Mouse (Mus musculus) embryonic facial prominence, embryonic 10.5 days (tissue): ENCODE data around the gene Phlpp1. TPM values are rescaled to one million over a fixed set of nuclear protein-coding genes. Genes with fewer than 3 reads are reported as not detected.

ENCODE experiments used
- DNase-seq: peaks from one replicate; pipeline ENCODE4 v3.0.0-alpha.2; 2017; ENCODE audit warnings: low spot score
- H3K27ac ChIP-seq: fragments of 300-500 bp; sonication (generic); replicated peaks from 2 replicates; pipeline ENCODE4 v1.5.1; 2016; ENCODE audit warnings: mild to moderate bottlenecking
- H3K27me3 ChIP-seq: fragments of 300-500 bp; sonication (generic); replicated peaks from 2 replicates; pipeline ENCODE4 v1.6.1; 2016; ENCODE audit warnings: low read depth, mild to moderate bottlenecking; ENCODE audit not compliant: poor library complexity, severe bottlenecking
- H3K36me3 ChIP-seq: fragments of 300-500 bp; sonication (generic); replicated peaks from 2 replicates; pipeline ENCODE4 v1.6.1; 2016; ENCODE audit warnings: mild to moderate bottlenecking, moderate library complexity
- H3K4me1 ChIP-seq: fragments of 300-500 bp; sonication (generic); 2 replicates; pipeline ENCODE4 v1.6.1; 2016
- H3K4me3 ChIP-seq: fragments of 300-500 bp; sonication (generic); 2 replicates; pipeline ENCODE4 v1.5.1; 2016; ENCODE audit warnings: mild to moderate bottlenecking, moderate library complexity
- H3K9me3 ChIP-seq: fragments of 300-500 bp; sonication (generic); 2 replicates; pipeline ENCODE4 v1.6.1; 2016; ENCODE audit warnings: mild to moderate bottlenecking
- WGBS: fragments of 180-500 bp; shearing (Covaris S2); methylation state at CpG from one replicate; pipeline ENCODE4 v1.1.7; 2016; 5-methylcytosine and 5-hydroxymethylcytosine counted together
- polyA plus RNA-seq: library from polyadenylated mRNA; unstranded; fragments of >200 nt; fragmentation: Nextera tagmentation; extraction: Ambion mirVana; gene quantifications from 2 replicates; pipeline ENCODE4 v1.2.1, GENCODE M21; 2016

Phlpp1 gene
- polyA plus RNA-seq, 1 experiment from 2014 or later: 3.7 TPM

GRCm38 (mm10) chr1:106151846-106152245 is 19.7 kb upstream of the Phlpp1 start:
- Histone ChIP-seq H3K27me3 (no peaks in the 10 kb centered on the region), H3K27ac (no peak overlapping the region), H3K4me1 (peaks cover 3% of the 10 kb centered on the region; the same call in 1 of the 2 replicates), H3K9me3 (no peaks in the 10 kb centered on the region), H3K4me3 (no peak overlapping the region), H3K36me3 (no peaks in the 10 kb centered on the region)
- DNase-seq: no peak
- 83% methylated on average over 12 of the region's 12 CpGs for WGBS

GRCm38 (mm10) chr1:106152742-106153141 is 18.8 kb upstream of the Phlpp1 start:
- Histone ChIP-seq H3K36me3 (no peaks in the 10 kb centered on the region), H3K9me3 (no peaks in the 10 kb centered on the region), H3K27ac (no peak overlapping the region), H3K4me3 (no peak overlapping the region), H3K4me1 (peaks cover 3% of the 10 kb centered on the region; the same call in 1 of the 2 replicates), H3K27me3 (no peaks in the 10 kb centered on the region)
- DNase-seq: no peak

- Histone ChIP-seq H3K9me3 (no peaks in the 10 kb centered on the region), H3K36me3 (no peaks in the 10 kb centered on the region), H3K27ac (no peak overlapping the region), H3K27me3 (no peaks in the 10 kb centered on the region), H3K4me3 (no peak overlapping the region), H3K4me1 (peaks cover 3% of the 10 kb centered on the region; the same call in 1 of the 2 replicates)
- WGBS: 88% methylated on average over 7 of the region's 7 CpGs
- DNase-seq: no peak
Measured at GRCm38 (mm10) chr1:106154590-106154989, 17.0 kb upstream of the Phlpp1 start.

GRCm38 (mm10) chr1:106155087-106155567 is 16.4 kb upstream of the Phlpp1 start:
- peak; percentile 20 for DNase-seq

GRCm38 (mm10) chr1:106155702-106156101 is 15.8 kb upstream of the Phlpp1 start:
- 78% methylated on average over 6 of the region's 6 CpGs for WGBS
- no peaks in the 10 kb centered on the region for H3K9me3 ChIP-seq
- no peak overlapping the region for H3K27ac ChIP-seq
- no peaks in the 10 kb centered on the region for H3K27me3 ChIP-seq
- H3K4me1 ChIP-seq: peaks cover 3% of the 10 kb centered on the region; the same call in 1 of the 2 replicates
- no peak overlapping the region for H3K4me3 ChIP-seq
- DNase-seq: no peak
- no peaks in the 10 kb centered on the region for H3K36me3 ChIP-seq

More at GRCm38 (mm10) chr1:106155087-106155567, 16.4 kb upstream of the Phlpp1 start:
- 35% methylated on average over 10 of the region's 10 CpGs for WGBS
- no peak overlapping the region for H3K27ac ChIP-seq
- H3K36me3 ChIP-seq: no peaks in the 10 kb centered on the region
- H3K9me3 ChIP-seq: no peaks in the 10 kb centered on the region
- peaks cover 3% of the 10 kb centered on the region; the same call in 1 of the 2 replicates for H3K4me1 ChIP-seq
- no peak overlapping the region for H3K4me3 ChIP-seq
- H3K27me3 ChIP-seq: no peaks in the 10 kb centered on the region

- 75% methylated on average over 4 of the region's 4 CpGs for WGBS
Measured at GRCm38 (mm10) chr1:106157961-106158515, 13.5 kb upstream of the Phlpp1 start.

GRCm38 (mm10) chr1:106159667-106160066 is 11.9 kb upstream of the Phlpp1 start:
- Histone ChIP-seq H3K9me3 (no peaks in the 10 kb centered on the region), H3K4me3 (no peak overlapping the region), H3K27ac (no peak overlapping the region), H3K27me3 (no peaks in the 10 kb centered on the region), H3K36me3 (no peaks in the 10 kb centered on the region), H3K4me1 (peaks cover 3% of the 10 kb centered on the region; the same call in 1 of the 2 replicates)
- DNase-seq: no peak
- whole genome bisulfite sequencing: 94% methylated on average over 5 of the region's 5 CpGs

More at GRCm38 (mm10) chr1:106157961-106158515, 13.5 kb upstream of the Phlpp1 start:
- no peak overlapping the region for H3K4me3 ChIP-seq
- DNase-seq: no peak
- H3K27me3 ChIP-seq: no peaks in the 10 kb centered on the region
- peaks cover 3% of the 10 kb centered on the region; the same call in 1 of the 2 replicates for H3K4me1 ChIP-seq
- no peaks in the 10 kb centered on the region for H3K36me3 ChIP-seq
- no peaks in the 10 kb centered on the region for H3K9me3 ChIP-seq
- H3K27ac ChIP-seq: no peak overlapping the region

- no peaks in the 10 kb centered on the region for H3K9me3 ChIP-seq
- no peaks in the 10 kb centered on the region for H3K4me1 ChIP-seq
- no peaks in the 10 kb centered on the region for H3K27me3 ChIP-seq
- no peak for DNase-seq
- WGBS: 81% methylated on average over 4 of the region's 4 CpGs
- no peak overlapping the region for H3K4me3 ChIP-seq
- H3K27ac ChIP-seq: no peak overlapping the region
- H3K36me3 ChIP-seq: no peaks in the 10 kb centered on the region
Measured at GRCm38 (mm10) chr1:106160916-106161315, 10.6 kb upstream of the Phlpp1 start.

GRCm38 (mm10) chr1:106162581-106162980 is 9.0 kb upstream of the Phlpp1 start:
- Histone ChIP-seq H3K4me3 (no peak overlapping the region), H3K36me3 (no peaks in the 10 kb centered on the region), H3K27me3 (no peaks in the 10 kb centered on the region), H3K4me1 (no peaks in the 10 kb centered on the region), H3K9me3 (no peaks in the 10 kb centered on the region), H3K27ac (no peak overlapping the region)
- DNase-seq: no peak
- 80% methylated on average over 7 of the region's 7 CpGs for WGBS

- Histone ChIP-seq H3K27me3 (no peaks in the 10 kb centered on the region), H3K4me1 (no peaks in the 10 kb centered on the region), H3K36me3 (no peaks in the 10 kb centered on the region), H3K27ac (no peak overlapping the region), H3K9me3 (no peaks in the 10 kb centered on the region), H3K4me3 (no peak overlapping the region)
- 90% methylated on average over 8 of the region's 8 CpGs for WGBS
- DNase-seq: no peak
Measured at GRCm38 (mm10) chr1:106163401-106163800, 8.2 kb upstream of the Phlpp1 start.

GRCm38 (mm10) chr1:106164111-106164510 is 7.4 kb upstream of the Phlpp1 start:
- no peaks in the 10 kb centered on the region for H3K9me3 ChIP-seq
- DNase-seq: no peak
- WGBS: 84% methylated on average over 3 of the region's 3 CpGs
- no peaks in the 10 kb centered on the region for H3K36me3 ChIP-seq
- H3K4me3 ChIP-seq: no peak overlapping the region
- no peaks in the 10 kb centered on the region for H3K4me1 ChIP-seq
- H3K27ac ChIP-seq: no peak overlapping the region
- H3K27me3 ChIP-seq: no peaks in the 10 kb centered on the region

- peaks cover 14% of the 10 kb centered on the region; the same call in 1 of the 2 replicates for H3K4me1 ChIP-seq
- H3K27me3 ChIP-seq: no peaks in the 10 kb centered on the region
- no peaks in the 10 kb centered on the region for H3K9me3 ChIP-seq
- no peaks in the 10 kb centered on the region for H3K36me3 ChIP-seq
- no peak for DNase-seq
- no peak overlapping the region for H3K27ac ChIP-seq
- no peak overlapping the region for H3K4me3 ChIP-seq
- 63% methylated on average over 4 of the region's 4 CpGs for WGBS
Measured at GRCm38 (mm10) chr1:106168001-106168400, 3.6 kb upstream of the Phlpp1 start.

GRCm38 (mm10) chr1:106168801-106169200 is 2.8 kb upstream of the Phlpp1 start:
- H3K36me3 ChIP-seq: no peaks in the 10 kb centered on the region
- H3K27ac ChIP-seq: no peak overlapping the region
- H3K4me3 ChIP-seq: no peak overlapping the region
- no peaks in the 10 kb centered on the region for H3K9me3 ChIP-seq
- H3K27me3 ChIP-seq: no peaks in the 10 kb centered on the region
- 56% methylated on average over 3 of the region's 3 CpGs for WGBS
- DNase-seq: no peak
- peaks cover 22% of the 10 kb centered on the region for H3K4me1 ChIP-seq
